Mouse (Mus musculus) central nervous system, embryonic 14 days (tissue): ENCODE measurements around the gene Oog3. TPM values are rescaled to one million over a fixed set of nuclear protein-coding genes. Genes with fewer than 3 reads are reported as not detected.

Experiments used
- polyA plus RNA-seq: library from polyadenylated mRNA; depleted of rRNA; stranded (reverse); fragments of >200 nt; gene quantifications from 2 replicates; pipeline ENCODE4 v1.2.3, GENCODE M21; 2012; rRNA removed

Oog3 gene
- not detected in 2 replicates for polyA plus RNA-seq

GRCm38 (mm10) chr4:144162563-144162962 is at the start of gene Oog3:
Oog3 (minus strand) TSS chr4:144162663.

GRCm38 (mm10) chr4:144190419-144190818 is 28.0 kb upstream of the Oog3 start, which contains the start of gene Oog2:
Oog2 (plus strand) TSS chr4:144190719.

Other genes with a start within 250 kb of the Oog3 start
- gene Pramef25, start 211.6 kb downstream of the Oog3 start, polyA plus RNA-seq, result not detected in 2 replicates
- not detected in 2 replicates for gene Gm13101, start 195.7 kb downstream of the Oog3 start, polyA plus RNA-seq
- gene Pramef17, start 168.3 kb downstream of the Oog3 start, polyA plus RNA-seq, result not detected in 2 replicates
- gene Pramel4, start 103.5 kb downstream of the Oog3 start, polyA plus RNA-seq, result not detected in 2 replicates
- not detected in 2 replicates for gene Gm13102, start 56.2 kb downstream of the Oog3 start, polyA plus RNA-seq
- not detected in 2 replicates for gene Oog2, start 28.1 kb upstream of the Oog3 start, polyA plus RNA-seq
- gene C87977, start 50.7 kb upstream of the Oog3 start, polyA plus RNA-seq, result not detected in 2 replicates
- not detected in 2 replicates for gene Pramel5, start 117.8 kb upstream of the Oog3 start, polyA plus RNA-seq
- not detected in 2 replicates for gene Gm13128, start 167.6 kb upstream of the Oog3 start, polyA plus RNA-seq
- not detected in 2 replicates for gene Gm13119, start 195.3 kb upstream of the Oog3 start, polyA plus RNA-seq
- not detected in 2 replicates for gene Pramef20, start 215.3 kb upstream of the Oog3 start, polyA plus RNA-seq
- 0.19 TPM in 1 of 2 replicates, not detected in the other for gene Pramef12, start 245.8 kb upstream of the Oog3 start, polyA plus RNA-seq